Mouse (Mus musculus): ENCODE data around the gene 9830107B12Rik. TPM values are rescaled to one million over a fixed set of nuclear protein-coding genes. Genes with fewer than 3 reads are reported as not detected.

9830107B12Rik gene
- polyA plus RNA-seq, 1 experiment from 2014 or later: not detected

GRCm38 (mm10) chr17:48097743-48098527, 48.1 kb downstream of the 9830107B12Rik start:
- Histone ChIP-seq H3K4me2 (ENCODE audit: low read depth, low read length) (peak overlapping the region; percentile 75), H3K9me3 (replicated peaks; ENCODE audit: control insufficient read depth, low read length) (no peaks in the 10 kb centered on the region), H3K4me1 (ENCODE audit: control insufficient read depth, insufficient read depth, low read length) (peaks cover 29% of the 10 kb centered on the region), H3K27ac (replicated peaks; ENCODE audit: low read depth, low read length) (peak overlapping the region; percentile 62), H3K36me3 (replicated peaks; ENCODE audit: control insufficient read depth, insufficient read depth, low read depth, low read length) (no peaks in the 10 kb centered on the region), H3K9ac (replicated peaks; ENCODE audit: low read length) (peak overlapping the region; percentile 46), H3K27me3 (ENCODE audit: control insufficient read depth, insufficient read depth, low read length) (peaks cover 25% of the 10 kb centered on the region), H3K4me3 (ENCODE audit: low read depth, low read length) (peak overlapping the region; percentile 29)
- DNase-seq (ENCODE audit: low spot score) (peak; percentile 52), ATAC-seq (replicated peaks; ENCODE audit: insufficient number of reproducible peaks, low FRiP score, low TSS enrichment, low read depth) (0 out of 2 replicates have a peak, but pooled peaks have one; percentile 10)
- under 1% methylated on average over 30 of the region's 43 CpGs for WGBS

GRCm38 (mm10) chr17:48097011-48097742, 48.9 kb downstream of the 9830107B12Rik start:
- 2% methylated on average over 40 of the region's 41 CpGs for WGBS
- DNase-seq (ENCODE audit: low spot score) (peak; percentile 74), ATAC-seq (replicated peaks; ENCODE audit: insufficient number of reproducible peaks, low FRiP score, low TSS enrichment, low read depth) (no peak)
- H3K9me3 ChIP-seq (replicated peaks; ENCODE audit: control insufficient read depth, low read length): no peaks in the 10 kb centered on the region
- peak overlapping the region; percentile 75 for H3K4me2 ChIP-seq (ENCODE audit: low read depth, low read length)
- H3K4me3 ChIP-seq (ENCODE audit: low read depth, low read length): peak overlapping the region; percentile 29
- H3K4me1 ChIP-seq (ENCODE audit: control insufficient read depth, insufficient read depth, low read length): peaks cover 29% of the 10 kb centered on the region
- peak overlapping the region; percentile 62 for H3K27ac ChIP-seq (replicated peaks; ENCODE audit: low read depth, low read length)
- peak overlapping the region; percentile 46 for H3K9ac ChIP-seq (replicated peaks; ENCODE audit: low read length)
- no peaks in the 10 kb centered on the region for H3K36me3 ChIP-seq (replicated peaks; ENCODE audit: control insufficient read depth, insufficient read depth, low read depth, low read length)
- peaks cover 25% of the 10 kb centered on the region for H3K27me3 ChIP-seq (ENCODE audit: control insufficient read depth, insufficient read depth, low read length)

- no peak overlapping the region for H3K27ac ChIP-seq (replicated peaks; ENCODE audit: low read depth, low read length)
- no peaks in the 10 kb centered on the region for H3K9me3 ChIP-seq (replicated peaks; ENCODE audit: control insufficient read depth, low read length)
- 5% methylated on average over 17 of the region's 17 CpGs for WGBS
- H3K9ac ChIP-seq (replicated peaks; ENCODE audit: low read length): peak overlapping the region; percentile 34
- peaks cover 29% of the 10 kb centered on the region for H3K4me1 ChIP-seq (ENCODE audit: control insufficient read depth, insufficient read depth, low read length)
- peaks cover 25% of the 10 kb centered on the region for H3K27me3 ChIP-seq (ENCODE audit: control insufficient read depth, insufficient read depth, low read length)
- H3K4me2 ChIP-seq (ENCODE audit: low read depth, low read length): peak overlapping the region; percentile 30
- no peaks in the 10 kb centered on the region for H3K36me3 ChIP-seq (replicated peaks; ENCODE audit: control insufficient read depth, insufficient read depth, low read depth, low read length)
- DNase-seq (ENCODE audit: low spot score) (no peak), ATAC-seq (replicated peaks; ENCODE audit: insufficient number of reproducible peaks, low FRiP score, low TSS enrichment, low read depth) (no peak)
- no peak overlapping the region for H3K4me3 ChIP-seq (ENCODE audit: low read depth, low read length)
Measured at GRCm38 (mm10) chr17:48096321-48096720, 49.7 kb downstream of the 9830107B12Rik start.

- H3K9ac ChIP-seq (replicated peaks; ENCODE audit: low read length): no peak overlapping the region; the same call in 1 of the 2 replicates
- H3K4me3 ChIP-seq (ENCODE audit: low read depth, low read length): no peak overlapping the region; the same call in 1 of the 2 replicates
- peak overlapping the region; percentile 26; the same call in 1 of the 2 replicates for H3K4me2 ChIP-seq (ENCODE audit: low read depth, low read length)
- no peak overlapping the region for H3K27ac ChIP-seq (replicated peaks; ENCODE audit: low read depth, low read length)
- ATAC-seq (replicated peaks; ENCODE audit: insufficient number of reproducible peaks, low FRiP score, low TSS enrichment, low read depth) (no peak), DNase-seq (ENCODE audit: low spot score) (peak; percentile 63)
- H3K36me3 ChIP-seq (replicated peaks; ENCODE audit: control insufficient read depth, insufficient read depth, low read depth, low read length): no peaks in the 10 kb centered on the region
- WGBS: 1% methylated on average over 26 of the region's 26 CpGs
- H3K9me3 ChIP-seq (replicated peaks; ENCODE audit: control insufficient read depth, low read length): no peaks in the 10 kb centered on the region
- peaks cover 29% of the 10 kb centered on the region for H3K4me1 ChIP-seq (ENCODE audit: control insufficient read depth, insufficient read depth, low read length)
- H3K27me3 ChIP-seq (ENCODE audit: control insufficient read depth, insufficient read depth, low read length): peaks cover 25% of the 10 kb centered on the region
Measured at GRCm38 (mm10) chr17:48095718-48096121, 50.3 kb downstream of the 9830107B12Rik start.

- WGBS: 6% methylated on average over 20 of the region's 20 CpGs
- no peak overlapping the region for H3K27ac ChIP-seq (replicated peaks; ENCODE audit: low read depth, low read length)
- ATAC-seq (replicated peaks; ENCODE audit: insufficient number of reproducible peaks, low FRiP score, low TSS enrichment, low read depth): no peak
Measured at GRCm38 (mm10) chr17:48094820-48095680, 51.0 kb downstream of the 9830107B12Rik start.

GRCm38 (mm10) chr17:48093286-48093817, 52.7 kb downstream of the 9830107B12Rik start:
- no peak for DNase-seq (ENCODE audit: low spot score)
- 74% methylated on average over 5 of the region's 5 CpGs for WGBS
- Histone ChIP-seq H3K4me1 (ENCODE audit: control insufficient read depth, insufficient read depth, low read length) (peaks cover 25% of the 10 kb centered on the region), H3K9ac (replicated peaks; ENCODE audit: low read length) (no peak overlapping the region), H3K27ac (replicated peaks; ENCODE audit: low read depth, low read length) (no peak overlapping the region), H3K36me3 (replicated peaks; ENCODE audit: control insufficient read depth, insufficient read depth, low read depth, low read length) (no peaks in the 10 kb centered on the region), H3K4me3 (ENCODE audit: low read depth, low read length) (no peak overlapping the region), H3K4me2 (ENCODE audit: low read depth, low read length) (no peak overlapping the region), H3K9me3 (replicated peaks; ENCODE audit: control insufficient read depth, low read length) (no peaks in the 10 kb centered on the region), H3K27me3 (ENCODE audit: control insufficient read depth, insufficient read depth, low read length) (peaks cover 25% of the 10 kb centered on the region)
- no peak for ATAC-seq (replicated peaks; ENCODE audit: insufficient number of reproducible peaks, low FRiP score, low TSS enrichment, low read depth)

More at GRCm38 (mm10) chr17:48094820-48095680, 51.0 kb downstream of the 9830107B12Rik start:
- Histone ChIP-seq H3K4me3 (ENCODE audit: low read depth, low read length) (no peak overlapping the region; the same call in 1 of the 2 replicates), H3K27me3 (ENCODE audit: control insufficient read depth, insufficient read depth, low read length) (peaks cover 25% of the 10 kb centered on the region), H3K4me2 (ENCODE audit: low read depth, low read length) (no peak overlapping the region), H3K4me1 (ENCODE audit: control insufficient read depth, insufficient read depth, low read length) (peaks cover 27% of the 10 kb centered on the region), H3K9ac (replicated peaks; ENCODE audit: low read length) (peak overlapping the region; percentile 30), H3K9me3 (replicated peaks; ENCODE audit: control insufficient read depth, low read length) (no peaks in the 10 kb centered on the region), H3K36me3 (replicated peaks; ENCODE audit: control insufficient read depth, insufficient read depth, low read depth, low read length) (no peaks in the 10 kb centered on the region)
- DNase-seq (ENCODE audit: low spot score): peak; percentile 27

GRCm38 (mm10) chr17:48090305-48090704, 55.8 kb downstream of the 9830107B12Rik start:
- 75% methylated on average over 12 of the region's 12 CpGs for WGBS
- H3K4me1 ChIP-seq (ENCODE audit: control insufficient read depth, insufficient read depth, low read length): peaks cover 6% of the 10 kb centered on the region
- no peak overlapping the region for H3K9ac ChIP-seq (replicated peaks; ENCODE audit: low read length)
- H3K4me3 ChIP-seq (ENCODE audit: low read depth, low read length): no peak overlapping the region
- peaks cover 13% of the 10 kb centered on the region for H3K27me3 ChIP-seq (ENCODE audit: control insufficient read depth, insufficient read depth, low read length)
- no peak overlapping the region for H3K4me2 ChIP-seq (ENCODE audit: low read depth, low read length)
- DNase-seq (ENCODE audit: low spot score): no peak
- ATAC-seq (replicated peaks; ENCODE audit: insufficient number of reproducible peaks, low FRiP score, low TSS enrichment, low read depth): no peak
- H3K36me3 ChIP-seq (replicated peaks; ENCODE audit: control insufficient read depth, insufficient read depth, low read depth, low read length): no peaks in the 10 kb centered on the region
- no peaks in the 10 kb centered on the region for H3K9me3 ChIP-seq (replicated peaks; ENCODE audit: control insufficient read depth, low read length)
- no peak overlapping the region for H3K27ac ChIP-seq (replicated peaks; ENCODE audit: low read depth, low read length)
